Mouse (Mus musculus) forebrain, embryonic 12.5 days (tissue): ENCODE measurements at regions not wholly inside any gene's neighbourhood (a gene's known extent, or its start where the extent isn't known, plus 50 kb on each side); places are given as distances from the start of the nearest gene placed in this dataset.

Experiments used
- ATAC-seq: fragments of 200-750 bp; cut with Nextera tagmentation; 2 replicates; pipeline ENCODE4 v1.8.0; 2017; ENCODE audit warnings: moderate TSS enrichment; ENCODE audit not compliant: low FRiP score
- H3K27ac ChIP-seq: fragments of 300-500 bp; sonication (generic); 2 replicates; pipeline ENCODE4 v1.5.1; 2016; ENCODE audit warnings: mild to moderate bottlenecking
- H3K27me3 ChIP-seq: fragments of 300-500 bp; sonication (generic); 2 replicates; pipeline ENCODE4 v1.6.1; 2016; ENCODE audit warnings: mild to moderate bottlenecking
- H3K36me3 ChIP-seq: fragments of 300-500 bp; sonication (generic); replicated peaks from 2 replicates; pipeline ENCODE4 v1.6.1; 2016; ENCODE audit warnings: mild to moderate bottlenecking
- H3K4me1 ChIP-seq: fragments of 300-500 bp; sonication (generic); 2 replicates; pipeline ENCODE4 v1.6.1; 2016
- H3K4me2 ChIP-seq: fragments of 300-500 bp; sonication (generic); 2 replicates; pipeline ENCODE4 v1.6.1; 2016; ENCODE audit warnings: mild to moderate bottlenecking, moderate library complexity
- H3K4me3 ChIP-seq: fragments of 300-500 bp; sonication (generic); replicated peaks from 2 replicates; pipeline ENCODE4 v1.5.1; 2016; ENCODE audit warnings: mild to moderate bottlenecking
- H3K9ac ChIP-seq: fragments of 300-500 bp; sonication (generic); 2 replicates; pipeline ENCODE4 v1.6.1; 2016; ENCODE audit warnings: mild to moderate bottlenecking
- H3K9me3 ChIP-seq: fragments of 300-500 bp; sonication (generic); 2 replicates; pipeline ENCODE4 v1.6.1; 2016
- WGBS: fragments of 180-500 bp; shearing (Covaris S2); methylation state at CpG from one replicate; pipeline ENCODE4 v1.1.7; 2016; 5-methylcytosine and 5-hydroxymethylcytosine counted together

- H3K27me3 ChIP-seq, result peaks cover 8% of the 10 kb centered on the region
- peak overlapping the region; percentile 21 for H3K4me3 ChIP-seq
- no peaks in the 10 kb centered on the region for H3K36me3 ChIP-seq
- H3K27ac ChIP-seq, result no peak overlapping the region
- peak overlapping the region; percentile 47 for H3K4me2 ChIP-seq
- WGBS, result 30% methylated on average over 8 of the region's 8 CpGs
- H3K4me1 ChIP-seq, result peaks cover 29% of the 10 kb centered on the region
- peak; percentile 44; the same call in 1 of the 2 replicates for ATAC-seq
- H3K9me3 ChIP-seq, result no peaks in the 10 kb centered on the region
- H3K9ac ChIP-seq, result no peak overlapping the region
These were observed 117.1 kb upstream of the Dnajc19 start for GRCm38 (mm10) chr3:34198228-34198627.

GRCm38 (mm10) chr3:34197163-34197455, 116.0 kb upstream of the Dnajc19 start:
- Histone ChIP-seq H3K9ac (peak overlapping the region; percentile 44), H3K9me3 (no peaks in the 10 kb centered on the region), H3K27ac (peak overlapping the region; percentile 78), H3K36me3 (no peaks in the 10 kb centered on the region), H3K4me1 (peaks cover 29% of the 10 kb centered on the region), H3K27me3 (peaks cover 8% of the 10 kb centered on the region), H3K4me2 (peak overlapping the region; percentile 47), H3K4me3 (peak overlapping the region; percentile 32)
- WGBS, result 7% methylated on average over 10 of the region's 10 CpGs
- ATAC-seq, result no peak

DNA sequence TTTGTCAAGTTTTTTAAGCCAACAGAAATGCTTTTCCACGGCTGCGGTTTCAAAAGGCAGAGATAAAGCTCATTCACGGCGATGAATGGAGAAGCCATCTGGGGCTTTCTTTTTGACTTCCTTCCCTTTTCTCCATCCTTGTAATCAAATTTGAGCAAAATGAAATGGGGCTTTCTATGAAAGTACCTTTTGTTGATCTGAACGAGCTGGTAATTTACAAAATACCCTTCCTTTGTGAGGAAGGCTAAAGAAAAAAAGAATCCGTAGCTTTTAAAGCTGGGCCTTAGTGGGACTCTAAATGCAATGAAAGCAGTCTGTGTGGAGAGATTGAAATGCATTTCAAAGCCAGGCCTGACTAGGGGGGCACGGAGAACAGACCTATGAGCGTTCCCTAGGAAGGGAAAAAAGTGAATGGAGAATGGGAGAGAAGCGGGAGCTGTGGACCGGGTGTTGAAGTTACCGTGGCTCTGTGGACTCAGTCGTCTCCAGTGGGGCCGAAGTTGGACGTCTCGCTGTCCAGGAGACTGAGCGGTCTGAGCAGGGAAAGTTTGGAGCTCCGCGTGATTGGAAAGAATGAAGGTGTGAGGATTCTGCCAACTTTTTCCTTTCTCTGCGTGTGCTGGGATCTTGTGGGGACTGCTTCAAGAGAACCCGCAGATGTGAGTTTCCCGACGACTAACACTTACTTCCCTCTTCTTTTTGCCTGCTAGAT, 115.5 kb upstream of the Dnajc19 start:
- peak overlapping the region; percentile 78 for H3K27ac ChIP-seq
- peak; percentile 55; the same call in 1 of the 2 replicates for ATAC-seq
- peak overlapping the region; percentile 32 for H3K4me3 ChIP-seq

GRCm38 (mm10) chr3:34195729-34196450, 114.8 kb upstream of the Dnajc19 start:
- peak overlapping the region; percentile 47 for H3K4me2 ChIP-seq
- H3K36me3 ChIP-seq, result no peaks in the 10 kb centered on the region
- peaks cover 8% of the 10 kb centered on the region for H3K27me3 ChIP-seq
- ATAC-seq, result peak; percentile 60; the same call in 1 of the 2 replicates
- H3K9ac ChIP-seq, result 0 out of 2 replicates have a peak overlapping the region, but pooled peaks have one; percentile 44
- peaks cover 29% of the 10 kb centered on the region for H3K4me1 ChIP-seq
- 23% methylated on average over 13 of the region's 13 CpGs for WGBS
- H3K27ac ChIP-seq, result peak overlapping the region; percentile 78
- H3K4me3 ChIP-seq, result no peak overlapping the region; the same call in 1 of the 2 replicates
- no peaks in the 10 kb centered on the region for H3K9me3 ChIP-seq

More for the DNA sequence above, 115.5 kb upstream of the Dnajc19 start:
- peaks cover 29% of the 10 kb centered on the region for H3K4me1 ChIP-seq
- H3K9ac ChIP-seq, result peak overlapping the region; percentile 44
- H3K4me2 ChIP-seq, result peak overlapping the region; percentile 47
- H3K36me3 ChIP-seq, result no peaks in the 10 kb centered on the region
- peaks cover 8% of the 10 kb centered on the region for H3K27me3 ChIP-seq
- no peaks in the 10 kb centered on the region for H3K9me3 ChIP-seq
- 12% methylated on average over 22 of the region's 22 CpGs for WGBS

DNA sequence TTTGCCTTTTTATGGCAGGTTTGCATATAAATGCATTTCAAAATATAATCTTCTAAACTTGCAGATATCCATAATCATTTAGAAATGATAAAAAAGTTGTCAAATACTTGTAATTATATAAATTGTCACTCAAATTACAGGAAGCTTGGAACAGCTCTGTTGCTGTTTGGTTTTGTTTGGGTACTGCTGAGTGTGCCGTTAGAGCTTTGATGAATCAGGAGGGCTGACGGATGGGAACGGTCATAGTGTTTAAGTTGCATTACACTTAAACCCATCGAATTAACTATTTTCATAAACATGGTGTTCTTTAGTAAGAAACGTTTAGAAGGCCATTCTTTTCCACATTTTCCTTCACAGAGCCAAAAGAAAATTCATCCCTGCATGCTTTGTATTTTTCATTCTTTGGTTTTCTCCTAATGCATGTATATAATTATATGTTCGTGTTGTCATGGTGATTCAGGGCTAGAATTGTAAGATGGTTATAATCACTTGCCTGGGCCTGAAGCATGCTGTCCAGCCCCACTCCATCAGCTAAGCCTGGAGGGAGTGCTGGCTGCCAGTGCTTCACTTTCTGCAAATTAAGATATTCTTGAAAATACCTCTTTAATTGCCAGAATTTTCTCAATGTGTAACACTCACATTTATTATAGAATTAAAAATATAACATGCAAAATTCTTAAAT, 92.4 kb upstream of the Dnajc19 start:
- H3K4me3 ChIP-seq, result no peak overlapping the region
- H3K9ac ChIP-seq, result no peak overlapping the region
- peak; percentile 49; the same call in 1 of the 2 replicates for ATAC-seq
- H3K9me3 ChIP-seq, result no peaks in the 10 kb centered on the region
- 47% methylated on average over 6 of the region's 6 CpGs for WGBS
- H3K36me3 ChIP-seq, result no peaks in the 10 kb centered on the region
- H3K4me2 ChIP-seq, result no peak overlapping the region
- H3K4me1 ChIP-seq, result peaks cover 3% of the 10 kb centered on the region; the same call in 1 of the 2 replicates
- H3K27ac ChIP-seq, result no peak overlapping the region
- no peaks in the 10 kb centered on the region for H3K27me3 ChIP-seq

DNA sequence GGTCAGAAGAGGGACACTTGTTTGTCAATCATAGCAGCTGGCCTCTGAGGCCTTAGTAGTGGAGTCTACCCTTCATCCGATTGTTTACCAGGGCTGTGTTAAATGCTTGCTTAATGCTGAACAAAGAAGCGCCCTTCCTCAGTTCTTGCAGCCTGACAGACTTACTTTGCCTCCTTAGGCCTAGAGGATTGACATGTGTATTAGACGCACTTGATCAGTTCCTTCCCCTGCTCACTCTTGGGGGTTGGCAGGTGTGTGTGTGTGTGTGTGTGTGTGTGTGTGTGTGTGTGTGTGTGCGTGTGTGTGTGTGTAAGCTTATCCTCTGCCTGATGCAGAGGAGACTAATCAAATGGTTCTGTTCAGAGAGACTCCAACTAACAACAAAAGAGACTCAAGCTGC, 91.8 kb upstream of the Dnajc19 start:
- peaks cover 3% of the 10 kb centered on the region; the same call in 1 of the 2 replicates for H3K4me1 ChIP-seq
- no peak for ATAC-seq
- 44% methylated on average over 4 of the region's 4 CpGs for WGBS
- H3K27ac ChIP-seq, result no peak overlapping the region; the same call in 1 of the 2 replicates
- H3K4me2 ChIP-seq, result no peak overlapping the region
- H3K36me3 ChIP-seq, result no peaks in the 10 kb centered on the region
- H3K9me3 ChIP-seq, result no peaks in the 10 kb centered on the region
- H3K4me3 ChIP-seq, result no peak overlapping the region
- no peaks in the 10 kb centered on the region for H3K27me3 ChIP-seq
- no peak overlapping the region for H3K9ac ChIP-seq

DNA sequence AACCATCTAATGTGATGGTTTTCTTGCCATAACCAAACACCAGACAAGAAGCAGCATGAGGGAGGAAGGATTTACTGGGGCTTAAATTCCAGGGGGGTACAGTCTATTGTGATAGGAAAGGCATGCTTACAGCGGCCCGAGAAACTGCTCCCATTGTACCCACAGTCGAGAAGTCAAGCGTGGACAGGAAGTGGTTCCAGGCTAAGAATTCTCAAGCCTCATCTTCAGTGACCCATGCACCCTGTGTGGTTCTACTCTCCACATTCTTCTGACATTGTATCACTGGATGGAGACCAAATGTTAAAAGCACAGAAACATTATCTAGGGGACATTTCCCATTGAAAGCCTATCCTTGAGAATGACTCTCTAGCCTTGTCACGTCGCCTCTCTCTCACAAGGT, 90.8 kb upstream of the Dnajc19 start:
- no peak overlapping the region for H3K4me3 ChIP-seq
- H3K27ac ChIP-seq, result no peak overlapping the region
- no peak for ATAC-seq
- no peaks in the 10 kb centered on the region for H3K36me3 ChIP-seq
- H3K27me3 ChIP-seq, result no peaks in the 10 kb centered on the region
- H3K4me2 ChIP-seq, result no peak overlapping the region
- peaks cover 3% of the 10 kb centered on the region; the same call in 1 of the 2 replicates for H3K4me1 ChIP-seq
- no peak overlapping the region for H3K9ac ChIP-seq
- no peaks in the 10 kb centered on the region for H3K9me3 ChIP-seq
- WGBS, result 77% methylated on average over 6 of the region's 6 CpGs

- Histone ChIP-seq H3K27me3 (no peaks in the 10 kb centered on the region), H3K9me3 (no peaks in the 10 kb centered on the region), H3K9ac (no peak overlapping the region), H3K36me3 (no peaks in the 10 kb centered on the region), H3K27ac (no peak overlapping the region), H3K4me2 (no peak overlapping the region), H3K4me1 (peaks cover 4% of the 10 kb centered on the region), H3K4me3 (no peak overlapping the region)
- ATAC-seq, result no peak
- WGBS, result 96% methylated on average over 1 of the region's 1 CpGs
These were observed 87.0 kb upstream of the Dnajc19 start for GRCm38 (mm10) chr3:34168087-34168486.

DNA sequence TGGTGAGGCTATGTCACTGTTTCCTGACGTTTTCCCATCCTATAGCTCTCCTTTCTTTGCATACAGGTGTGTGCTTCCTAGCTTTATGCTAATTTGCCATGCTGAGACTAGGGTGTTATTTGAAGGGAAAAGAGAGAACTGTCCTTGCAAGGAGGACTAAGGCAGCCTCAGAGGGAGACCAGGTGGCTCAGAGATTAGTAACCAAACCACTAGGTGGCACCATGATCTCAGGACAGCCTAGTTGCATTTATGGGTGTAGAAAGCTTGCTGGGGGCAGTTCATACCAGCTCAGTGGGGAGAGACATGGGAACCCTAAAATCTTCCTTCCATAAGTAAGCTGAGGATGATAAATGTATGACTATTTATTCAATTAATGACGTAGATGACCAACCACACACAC, 68.9 kb upstream of the Dnajc19 start:
- H3K27me3 ChIP-seq, result no peaks in the 10 kb centered on the region
- no peak overlapping the region for H3K4me3 ChIP-seq
- H3K4me2 ChIP-seq, result no peak overlapping the region
- no peak overlapping the region for H3K9ac ChIP-seq
- H3K27ac ChIP-seq, result no peak overlapping the region
- no peaks in the 10 kb centered on the region for H3K4me1 ChIP-seq
- WGBS, result 73% methylated on average over 2 of the region's 2 CpGs
- H3K36me3 ChIP-seq, result no peaks in the 10 kb centered on the region
- H3K9me3 ChIP-seq, result no peaks in the 10 kb centered on the region
- no peak for ATAC-seq

DNA sequence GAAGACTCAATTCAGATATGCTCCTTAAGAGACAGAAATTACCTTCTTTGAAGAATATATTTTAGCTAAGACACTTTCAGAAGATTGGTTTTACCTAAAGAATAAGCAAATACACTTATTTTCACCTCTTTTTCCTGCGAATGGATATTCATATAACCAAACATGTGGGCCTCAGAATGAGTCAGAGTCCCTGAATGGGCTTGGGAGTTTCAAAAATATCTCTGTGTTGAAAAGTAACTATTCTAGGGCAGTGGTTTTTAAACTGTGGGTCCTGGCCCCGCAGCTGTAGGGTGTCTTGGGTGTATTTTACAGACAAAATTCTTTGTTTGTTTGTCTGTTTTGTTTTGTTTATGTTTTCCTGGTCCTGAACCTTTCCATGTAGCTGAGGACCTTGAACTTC, 62.5 kb upstream of the Dnajc19 start:
- H3K36me3 ChIP-seq, result no peaks in the 10 kb centered on the region
- no peak overlapping the region for H3K4me2 ChIP-seq
- WGBS, result 80% methylated on average over 2 of the region's 2 CpGs
- no peak for ATAC-seq
- H3K4me1 ChIP-seq, result no peaks in the 10 kb centered on the region
- H3K27me3 ChIP-seq, result no peaks in the 10 kb centered on the region
- no peak overlapping the region for H3K27ac ChIP-seq
- H3K9ac ChIP-seq, result no peak overlapping the region
- H3K9me3 ChIP-seq, result no peaks in the 10 kb centered on the region
- H3K4me3 ChIP-seq, result no peak overlapping the region

- 86% methylated on average over 9 of the region's 9 CpGs for WGBS
- no peak overlapping the region for H3K4me2 ChIP-seq
- no peak overlapping the region for H3K4me3 ChIP-seq
- no peaks in the 10 kb centered on the region for H3K27me3 ChIP-seq
- ATAC-seq, result no peak
- no peak overlapping the region for H3K9ac ChIP-seq
- no peaks in the 10 kb centered on the region for H3K4me1 ChIP-seq
- no peaks in the 10 kb centered on the region for H3K36me3 ChIP-seq
- no peaks in the 10 kb centered on the region for H3K9me3 ChIP-seq
- H3K27ac ChIP-seq, result no peak overlapping the region
These were observed 58.1 kb upstream of the Dnajc19 start for GRCm38 (mm10) chr3:34139227-34139626.

GRCm38 (mm10) chr3:34137984-34138383, 56.9 kb upstream of the Dnajc19 start:
- no peak for ATAC-seq
- Histone ChIP-seq H3K9ac (no peak overlapping the region), H3K27me3 (no peaks in the 10 kb centered on the region), H3K4me1 (no peaks in the 10 kb centered on the region), H3K4me3 (no peak overlapping the region), H3K27ac (no peak overlapping the region), H3K4me2 (no peak overlapping the region), H3K36me3 (no peaks in the 10 kb centered on the region), H3K9me3 (no peaks in the 10 kb centered on the region)
- WGBS, result 94% methylated on average over 7 of the region's 7 CpGs
